Mouse (Mus musculus) kidney, embryonic 14.5 days (tissue): ENCODE measurements around the gene Ankrd34a. TPM values are rescaled to one million over a fixed set of nuclear protein-coding genes. Genes with fewer than 3 reads are reported as not detected.
A peak's percentile ranks its signal among the peaks of the same experiment; 100 is the strongest.

Source experiments
- ATAC-seq: fragments of 200-750 bp; cut with Nextera tagmentation; 2 replicates; pipeline ENCODE4 v1.8.0; 2017; ENCODE audit warnings: moderate number of reproducible peaks, mild to moderate bottlenecking, moderate TSS enrichment, moderate library complexity; ENCODE audit not compliant: low FRiP score, low TSS enrichment
- H3K27ac ChIP-seq: fragments of 300-500 bp; sonication (generic); 2 replicates; pipeline ENCODE4 v1.5.1; 2014; ENCODE audit warnings: low read depth, mild to moderate bottlenecking, low read length, moderate library complexity, mixed read lengths
- H3K27me3 ChIP-seq: fragments of 300-500 bp; sonication (generic); 2 replicates; pipeline ENCODE4 v1.6.1; 2014; ENCODE audit warnings: mild to moderate bottlenecking, low read length; ENCODE audit not compliant: control insufficient read depth, insufficient read depth
- H3K36me3 ChIP-seq: fragments of 300-500 bp; sonication (generic); 2 replicates; pipeline ENCODE4 v1.6.1; 2014; ENCODE audit warnings: low read length, mixed read lengths; ENCODE audit not compliant: control insufficient read depth, insufficient read depth
- H3K4me1 ChIP-seq: fragments of 300-500 bp; sonication (generic); 2 replicates; pipeline ENCODE4 v1.6.1; 2014; ENCODE audit warnings: low read length, mixed read lengths; ENCODE audit not compliant: control insufficient read depth, insufficient read depth
- H3K4me2 ChIP-seq: fragments of 300-500 bp; sonication (generic); replicated peaks from 2 replicates; pipeline ENCODE4 v1.6.1; 2014; ENCODE audit warnings: low read depth, mild to moderate bottlenecking, low read length
- H3K4me3 ChIP-seq: fragments of 300-500 bp; sonication (generic); 2 replicates; pipeline ENCODE4 v1.5.1; 2014; ENCODE audit warnings: mild to moderate bottlenecking, low read length
- H3K9ac ChIP-seq: fragments of 300-500 bp; sonication (generic); 2 replicates; pipeline ENCODE4 v1.6.1; 2014; ENCODE audit warnings: low read depth, mild to moderate bottlenecking, low read length, moderate library complexity
- H3K9me3 ChIP-seq: fragments of 300-500 bp; sonication (generic); 2 replicates; pipeline ENCODE4 v1.6.1; 2016; ENCODE audit warnings: low read length; ENCODE audit not compliant: control insufficient read depth
- WGBS: fragments of 180-500 bp; shearing (Covaris S2); extraction: QIAGEN DNeasy Blood & Tissue Kit; methylation state at CpG from one replicate; pipeline ENCODE4 v1.1.7; 2014; 5-methylcytosine and 5-hydroxymethylcytosine counted together
- polyA plus RNA-seq: library from polyadenylated mRNA; unstranded; fragments of >200 nt; fragmentation: Nextera tagmentation; extraction: Ambion mirVana; gene quantifications from 2 replicates; pipeline ENCODE4 v1.2.1, GENCODE M21; 2014

Gene Ankrd34a
- polyA plus RNA-seq, 1 experiment from 2014 or later, result 1.8 TPM

GRCm38 (mm10) chr3:96597435-96597891 lies 1.0 kb downstream of the Ankrd34a start:
- no peak for ATAC-seq
- Histone ChIP-seq H3K9me3 (no peaks in the 10 kb centered on the region), H3K4me2 (peak overlapping the region; percentile 96), H3K36me3 (no peaks in the 10 kb centered on the region), H3K27me3 (peaks cover 32% of the 10 kb centered on the region), H3K9ac (peak overlapping the region; percentile 62), H3K27ac (peak overlapping the region; percentile 55; the same call in 1 of the 2 replicates), H3K4me3 (peak overlapping the region; percentile 47), H3K4me1 (peaks cover 32% of the 10 kb centered on the region)
- 1% methylated on average over 38 of the region's 40 CpGs for WGBS

GRCm38 (mm10) chr3:96598156-96599068 lies 2.0 kb downstream of the Ankrd34a start:
- Histone ChIP-seq H3K36me3 (no peaks in the 10 kb centered on the region), H3K4me3 (peak overlapping the region; percentile 47), H3K27me3 (peaks cover 32% of the 10 kb centered on the region), H3K9me3 (no peaks in the 10 kb centered on the region), H3K27ac (peak overlapping the region; percentile 55; the same call in 1 of the 2 replicates), H3K4me1 (peaks cover 37% of the 10 kb centered on the region), H3K4me2 (peak overlapping the region; percentile 96), H3K9ac (peak overlapping the region; percentile 62)
- 2% methylated on average over 54 of the region's 54 CpGs for WGBS
- ATAC-seq, result peak; percentile 8; the same call in 1 of the 2 replicates

GRCm38 (mm10) chr3:96599069-96599393 lies 2.6 kb downstream of the Ankrd34a start:
- Histone ChIP-seq H3K27ac (no peak overlapping the region), H3K36me3 (no peaks in the 10 kb centered on the region), H3K4me1 (peaks cover 37% of the 10 kb centered on the region), H3K27me3 (peaks cover 32% of the 10 kb centered on the region), H3K9me3 (no peaks in the 10 kb centered on the region), H3K4me3 (no peak overlapping the region; the same call in 1 of the 2 replicates), H3K4me2 (peak overlapping the region; percentile 96), H3K9ac (peak overlapping the region; percentile 62; the same call in 1 of the 2 replicates)
- no peak for ATAC-seq
- WGBS, result 57% methylated on average over 8 of the region's 8 CpGs

- no peak overlapping the region for H3K9ac ChIP-seq
- H3K36me3 ChIP-seq, result no peaks in the 10 kb centered on the region
- no peaks in the 10 kb centered on the region for H3K9me3 ChIP-seq
- no peak overlapping the region for H3K4me2 ChIP-seq
- H3K27me3 ChIP-seq, result peaks cover 32% of the 10 kb centered on the region
- no peak for ATAC-seq
- WGBS, result 79% methylated on average over 3 of the region's 3 CpGs
- no peak overlapping the region for H3K4me3 ChIP-seq
- H3K27ac ChIP-seq, result no peak overlapping the region
- peaks cover 37% of the 10 kb centered on the region for H3K4me1 ChIP-seq
Observed at GRCm38 (mm10) chr3:96599411-96599810, 3.0 kb downstream of the Ankrd34a start.

GRCm38 (mm10) chr3:96600639-96601250 lies 4.3 kb downstream of the Ankrd34a start, which contains the start of gene Lix1l:
TSS of gene Lix1l (plus strand) at chr3:96601149.
- Histone ChIP-seq H3K4me1 (peaks cover 35% of the 10 kb centered on the region), H3K4me3 (peak within 1 kb of the TSS; percentile 65), H3K27me3 (peaks cover 28% of the 10 kb centered on the region), H3K9me3 (no peaks in the 10 kb centered on the region), H3K9ac (peak within 1 kb of the TSS; percentile 81), H3K4me2 (peak within 1 kb of the TSS; percentile 86), H3K27ac (peak within 1 kb of the TSS; percentile 88; the same call in 1 of the 2 replicates), H3K36me3 (no peaks in the 10 kb centered on the region)
- WGBS, result under 1% methylated on average over 27 of the region's 27 CpGs
- ATAC-seq, result peak; percentile 95

GRCm38 (mm10) chr3:96601251-96601787 lies 4.9 kb downstream of the Ankrd34a start:
- H3K27me3 ChIP-seq, result peaks cover 24% of the 10 kb centered on the region
- WGBS, result under 1% methylated on average over 17 of the region's 40 CpGs
- no peaks in the 10 kb centered on the region for H3K36me3 ChIP-seq
- H3K4me2 ChIP-seq, result peak overlapping the region; percentile 86
- H3K9ac ChIP-seq, result peak overlapping the region; percentile 81
- peak overlapping the region; percentile 65 for H3K4me3 ChIP-seq
- H3K9me3 ChIP-seq, result no peaks in the 10 kb centered on the region
- peak overlapping the region; percentile 88; the same call in 1 of the 2 replicates for H3K27ac ChIP-seq
- peak; percentile 70 for ATAC-seq
- peaks cover 30% of the 10 kb centered on the region for H3K4me1 ChIP-seq

GRCm38 (mm10) chr3:96601941-96602703 lies 5.7 kb downstream of the Ankrd34a start:
- H3K4me3 ChIP-seq, result peak overlapping the region; percentile 65
- peak overlapping the region; percentile 86 for H3K4me2 ChIP-seq
- 24% methylated on average over 10 of the region's 10 CpGs for WGBS
- H3K9me3 ChIP-seq, result no peaks in the 10 kb centered on the region
- H3K27me3 ChIP-seq, result peaks cover 17% of the 10 kb centered on the region
- peaks cover 22% of the 10 kb centered on the region for H3K4me1 ChIP-seq
- H3K9ac ChIP-seq, result peak overlapping the region; percentile 81
- H3K36me3 ChIP-seq, result no peaks in the 10 kb centered on the region
- ATAC-seq, result no peak
- H3K27ac ChIP-seq, result peak overlapping the region; percentile 88; the same call in 1 of the 2 replicates

GRCm38 (mm10) chr3:96602704-96603084 lies 6.3 kb downstream of the Ankrd34a start:
- Histone ChIP-seq H3K9ac (peak overlapping the region; percentile 81; the same call in 1 of the 2 replicates), H3K4me3 (peak overlapping the region; percentile 65), H3K27ac (peak overlapping the region; percentile 88; the same call in 1 of the 2 replicates), H3K4me2 (peak overlapping the region; percentile 86), H3K9me3 (no peaks in the 10 kb centered on the region), H3K27me3 (peaks cover 13% of the 10 kb centered on the region), H3K4me1 (peaks cover 16% of the 10 kb centered on the region), H3K36me3 (no peaks in the 10 kb centered on the region)
- 14% methylated on average over 5 of the region's 5 CpGs for WGBS
- no peak for ATAC-seq
